ENCODE assay signal across 22 mouse cellular contexts in genomic region chr17:49741172-49741571, GRCm38 (mm10).
A peak's percentile ranks its signal among the peaks of the same experiment; 100 is the strongest.
DNase-seq lines count a peak whose midpoint lies in the region; ATAC-seq and TF ChIP-seq lines count a peak whose summit lies in the region.
"Had no signal": no experiment of that assay in that cellular context is flagged by ENCODE, and none has a peak within 500 bp of the region (broad histone marks: within the 10 kb centered on the region; RNA-seq: fewer than 3 reads in every experiment).

No protein-coding gene starts in this region.

- TF ChIP-seq POLR2A in kidney, adult 2 months (IDR thresholded peaks at IDR 0.05; ENCODE audit: low read depth, low read length), result no peak

- no peak overlapping the region for H3K9ac ChIP-seq in kidney, embryonic 14.5 days (ENCODE audit: low read depth, low read length)
- H3K9ac ChIP-seq in lung, embryonic 14.5 days, result no peak overlapping the region
- H3K9ac ChIP-seq: embryonic facial prominence, embryonic 13.5 days; heart, embryonic 13.5 days; hindbrain, embryonic 12.5 days; limb, embryonic 15.5 days; neural tube, embryonic 13.5 days had no signal

- H3K4me1 ChIP-seq in kidney, adult 2 months (ENCODE audit: control insufficient read depth, insufficient read depth, low read length), result no peaks in the 10 kb centered on the region
- no peaks in the 10 kb centered on the region for H3K4me1 ChIP-seq in kidney, embryonic 14.5 days (ENCODE audit: control insufficient read depth, insufficient read depth, low read length)
- peaks cover 18% of the 10 kb centered on the region for H3K4me1 ChIP-seq in lung, embryonic 14.5 days (ENCODE audit: insufficient read depth)
- H3K4me1 ChIP-seq: hindbrain, embryonic 12.5 days; megakaryocyte, embryonic 14.5 days; neural tube, embryonic 13.5 days had no signal

- TF ChIP-seq CTCF in kidney, adult 2 months (conservative IDR thresholded peaks at IDR 0.05; ENCODE audit: insufficient read depth, insufficient read length, low read depth, low read length), result no peak
- 0 out of 2 replicates have a peak, but pooled peaks have one; percentile 1 for TF ChIP-seq CTCF in lung, embryonic 14.5 days (IDR thresholded peaks at IDR 0.05; ENCODE audit: low read depth)

- 75% methylated on average over 4 of the region's 4 CpGs for WGBS in kidney, adult 2 months
- 86% methylated on average over 4 of the region's 4 CpGs for WGBS in kidney, embryonic 14.5 days
- WGBS in lung, embryonic 14.5 days, result 62% methylated on average over 4 of the region's 4 CpGs

- 0 out of 2 replicates have a peak, but pooled peaks cover 3% of the 10 kb centered on the region for H3K9me3 ChIP-seq in kidney, embryonic 14.5 days (ENCODE audit: control insufficient read depth, low read length)
- H3K9me3 ChIP-seq in lung, embryonic 14.5 days (ENCODE audit: low read depth, low read length), result no peaks in the 10 kb centered on the region
- H3K9me3 ChIP-seq: heart, embryonic 13.5 days; hindbrain, embryonic 12.5 days; limb, embryonic 15.5 days; neural tube, embryonic 13.5 days had no signal

- ATAC-seq in kidney, embryonic 14.5 days (ENCODE audit: low FRiP score, low TSS enrichment), result no peak
- no peak for ATAC-seq in lung, embryonic 14.5 days (ENCODE audit: insufficient read depth)
- ATAC-seq: forebrain, embryonic 14.5 days had no signal

- H3K27ac ChIP-seq in kidney, adult 2 months (ENCODE audit: insufficient read depth, low read depth, low read length), result no peak overlapping the region
- H3K27ac ChIP-seq in kidney, embryonic 14.5 days (ENCODE audit: low read depth, low read length), result no peak overlapping the region
- no peak overlapping the region for H3K27ac ChIP-seq in lung, embryonic 14.5 days (ENCODE audit: low read depth)
- H3K27ac ChIP-seq: embryonic facial prominence, embryonic 13.5 days; heart, embryonic 13.5 days; hindbrain, embryonic 12.5 days; limb, embryonic 15.5 days; neural tube, embryonic 13.5 days had no signal

- no peak overlapping the region for H3K4me3 ChIP-seq in kidney, adult 2 months (ENCODE audit: insufficient read depth, low read depth, low read length)
- H3K4me3 ChIP-seq in kidney, embryonic 14.5 days (ENCODE audit: low read length), result no peak overlapping the region
- no peak overlapping the region for H3K4me3 ChIP-seq in lung, embryonic 14.5 days (ENCODE audit: low read depth, low read length)
- H3K4me3 ChIP-seq: embryonic facial prominence, embryonic 13.5 days; heart, embryonic 13.5 days; hindbrain, embryonic 12.5 days; limb, embryonic 15.5 days; megakaryocyte, embryonic 14.5 days; neural tube, embryonic 13.5 days had no signal

- H3K36me3 ChIP-seq in kidney, adult 2 months (ENCODE audit: control insufficient read depth, insufficient read depth, low read length), result no peaks in the 10 kb centered on the region
- H3K36me3 ChIP-seq in kidney, embryonic 14.5 days (ENCODE audit: control insufficient read depth, insufficient read depth, low read length), result no peaks in the 10 kb centered on the region
- H3K36me3 ChIP-seq in lung, embryonic 14.5 days (ENCODE audit: insufficient read depth), result no peaks in the 10 kb centered on the region
- H3K36me3 ChIP-seq: embryonic facial prominence, embryonic 13.5 days; G1E; heart, embryonic 13.5 days; hindbrain, embryonic 12.5 days; limb, embryonic 15.5 days; neural tube, embryonic 13.5 days had no signal

- intact Hi-C loops in heart, postnatal 14 days (cut with DNase I), result no loop called here

- no peak overlapping the region for H3K4me2 ChIP-seq in kidney, embryonic 14.5 days (replicated peaks; ENCODE audit: low read depth, low read length)
- H3K4me2 ChIP-seq in lung, embryonic 14.5 days, result no peak overlapping the region
- H3K4me2 ChIP-seq: embryonic facial prominence, embryonic 13.5 days; heart, embryonic 13.5 days; hindbrain, embryonic 12.5 days; limb, embryonic 15.5 days; neural tube, embryonic 13.5 days had no signal

- peak; percentile 21 to 40 for DNase-seq in cerebellum, postnatal 10 days
- DNase-seq in cerebellum, postnatal 4 days (ENCODE audit: low spot score in 2 of 2), result no peak
- peak; percentile 50 for DNase-seq in kidney, adult 2 months
- DNase-seq in lung, embryonic 14.5 days, result peak; percentile 64
- no peak for DNase-seq in lung, postnatal 4 days
- DNase-seq in heart, postnatal 14 days, result peak; percentile 42 to 59
- DNase-seq in left cerebral cortex, adult 18-20 months (ENCODE audit: low spot score in 2 of 2), result no peak
- DNase-seq: cerebellum, adult 9-10 months; gastrocnemius, postnatal 10 days; layer of hippocampus, postnatal 36 days; lung, adult 2 months; midbrain, embryonic 14.5 days; thymus, postnatal 25 days had no signal

- H3K27me3 ChIP-seq in kidney, adult 2 months (replicated peaks; ENCODE audit: control insufficient read depth, insufficient read depth, low read length), result no peaks in the 10 kb centered on the region
- H3K27me3 ChIP-seq in kidney, embryonic 14.5 days (ENCODE audit: control insufficient read depth, insufficient read depth, low read length), result no peaks in the 10 kb centered on the region
- no peaks in the 10 kb centered on the region for H3K27me3 ChIP-seq in lung, embryonic 14.5 days (ENCODE audit: insufficient read depth, low read length)
- H3K27me3 ChIP-seq: embryonic facial prominence, embryonic 13.5 days; heart, embryonic 13.5 days; hindbrain, embryonic 12.5 days; limb, embryonic 15.5 days; megakaryocyte, embryonic 14.5 days; neural tube, embryonic 13.5 days had no signal

Comparison
In these comparisons a context has a peak if more than half of its experiments do, and no peak if none do; other contexts are left out.
1. DNase-seq: peak in cerebellum, postnatal 10 days (2 of 2), kidney, adult 2 months (single experiment), lung, embryonic 14.5 days (single experiment) and heart, postnatal 14 days (2 of 2); none in cerebellum, postnatal 4 days (0 of 2), lung, postnatal 4 days (0 of 2) and left cerebral cortex, adult 18-20 months (0 of 2).